Mouse (Mus musculus): ENCODE results near the gene Snd1. TPM values are rescaled to one million over a fixed set of nuclear protein-coding genes. Genes with fewer than 3 reads are reported as not detected.
A peak's percentile ranks its signal among the peaks of the same experiment; 100 is the strongest.

Snd1 gene
- polyA plus RNA-seq, 1 experiment from 2014 or later = 128 TPM

DNA sequence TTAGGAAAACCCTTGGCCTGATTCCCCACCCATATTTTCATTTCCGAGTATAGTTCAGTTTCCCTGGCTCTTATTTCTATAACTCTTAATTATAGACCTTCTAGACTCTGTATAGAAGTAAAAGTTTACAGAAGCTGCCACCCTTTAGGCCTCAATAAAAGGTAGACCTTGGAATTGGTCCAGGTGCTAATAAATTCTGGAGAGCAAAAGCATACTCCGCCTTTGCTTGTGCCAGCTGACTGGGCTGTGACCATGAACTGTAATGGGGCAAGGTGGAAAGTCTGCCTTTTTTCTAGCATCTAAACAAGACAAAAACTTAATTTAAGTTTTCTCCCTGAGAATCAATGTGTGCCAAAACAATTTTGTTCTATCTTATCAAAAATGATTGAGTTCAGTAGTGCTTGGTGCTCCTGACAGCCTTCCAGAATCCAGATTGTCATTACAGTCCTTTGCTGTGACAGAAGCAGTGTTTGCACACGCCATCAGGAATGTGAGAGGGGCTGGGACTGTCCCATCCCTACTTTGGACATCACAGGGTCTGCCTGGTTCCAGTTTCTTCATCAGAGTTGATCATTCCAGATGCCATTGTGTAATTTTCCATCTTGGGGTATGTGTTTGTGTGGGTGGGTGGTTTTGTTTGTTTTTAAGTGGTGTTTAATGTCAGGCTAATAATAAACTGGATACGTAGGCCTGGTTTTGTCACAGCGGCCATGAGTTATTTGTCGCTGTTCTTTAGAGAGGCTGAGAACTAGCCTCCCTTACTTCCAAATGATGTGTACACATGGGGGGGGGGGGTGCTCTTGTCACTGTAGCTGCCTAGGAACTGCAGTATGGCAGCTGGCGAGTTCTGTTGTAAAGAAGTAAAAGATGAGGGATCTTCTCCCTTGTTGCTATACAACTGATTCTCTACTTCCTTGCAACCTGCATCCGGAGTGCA lies 206.8 kb downstream of the Snd1 start:
- peaks cover 9% of the 10 kb centered on the region; the same call in 1 of the 2 replicates for H3K4me1 ChIP-seq (replicated peaks; ENCODE audit: control insufficient read depth, insufficient read depth, low read length)
- H3K27me3 ChIP-seq (ENCODE audit: control insufficient read depth, insufficient read depth, low read depth, low read length) = no peaks in the 10 kb centered on the region
- ATAC-seq (ENCODE audit: low read depth) = 0 out of 2 replicates have a peak, but pooled peaks have one; percentile 31
- H3K9ac ChIP-seq (ENCODE audit: low read length) = no peak overlapping the region
- no peaks in the 10 kb centered on the region for H3K9me3 ChIP-seq (ENCODE audit: control insufficient read depth, low read length)
- H3K36me3 ChIP-seq (ENCODE audit: control insufficient read depth, insufficient read depth, low read length) = no peaks in the 10 kb centered on the region
- H3K4me3 ChIP-seq (ENCODE audit: low read length) = no peak overlapping the region
- H3K27ac ChIP-seq (ENCODE audit: low read length) = no peak overlapping the region; the same call in 1 of the 2 replicates
- H3K4me2 ChIP-seq (ENCODE audit: low read depth, low read length) = no peak overlapping the region
- WGBS = 68% methylated on average over 8 of the region's 8 CpGs

DNA sequence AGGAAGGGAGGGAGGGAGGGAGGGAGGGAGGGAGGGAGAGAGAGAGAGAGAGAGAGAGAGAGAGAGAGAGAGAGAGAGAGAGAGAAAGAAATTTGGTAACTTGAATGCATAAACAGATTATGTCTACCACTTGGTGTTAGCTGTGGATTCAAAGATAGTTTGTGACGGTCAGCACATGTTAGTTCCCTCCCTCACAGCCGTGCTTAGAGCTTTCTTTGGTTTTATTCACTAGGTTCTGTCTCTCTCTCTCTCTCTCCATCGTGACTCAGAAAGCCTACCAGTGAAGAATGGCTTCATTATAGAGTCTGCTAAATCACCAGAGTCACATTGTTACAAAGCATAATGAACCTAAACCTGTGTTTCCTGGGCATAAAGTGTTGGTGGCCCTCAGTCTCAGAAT lies 210.1 kb downstream of the Snd1 start:
- 70% methylated on average over 3 of the region's 3 CpGs for WGBS
- Histone ChIP-seq H3K4me2 (ENCODE audit: low read depth, low read length) (no peak overlapping the region), H3K27ac (ENCODE audit: low read length) (no peak overlapping the region), H3K27me3 (ENCODE audit: control insufficient read depth, insufficient read depth, low read depth, low read length) (no peaks in the 10 kb centered on the region), H3K9ac (ENCODE audit: low read length) (no peak overlapping the region), H3K4me3 (ENCODE audit: low read length) (no peak overlapping the region), H3K36me3 (ENCODE audit: control insufficient read depth, insufficient read depth, low read length) (no peaks in the 10 kb centered on the region), H3K9me3 (ENCODE audit: control insufficient read depth, low read length) (no peaks in the 10 kb centered on the region), H3K4me1 (replicated peaks; ENCODE audit: control insufficient read depth, insufficient read depth, low read length) (peaks cover 9% of the 10 kb centered on the region; the same call in 1 of the 2 replicates)
- no peak for ATAC-seq (ENCODE audit: low read depth)

DNA sequence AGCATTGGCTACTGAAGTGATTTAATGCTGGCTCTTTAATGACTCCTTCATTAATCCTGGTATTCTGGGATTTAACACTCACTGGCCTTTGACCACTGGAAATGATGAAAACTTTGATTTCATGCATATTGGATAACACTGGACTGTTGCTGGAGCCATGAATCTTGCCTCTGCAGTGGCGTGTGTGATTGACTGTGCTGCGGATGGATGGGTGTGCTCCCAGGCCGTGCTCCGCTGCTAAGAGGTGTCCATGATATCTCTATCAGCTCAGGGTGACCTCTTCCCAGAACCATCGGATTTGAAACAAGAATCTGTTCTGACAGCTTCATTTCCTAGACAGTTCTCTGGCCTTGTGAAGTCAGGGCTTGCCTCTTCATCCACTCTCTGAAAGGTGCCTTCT lies 210.8 kb downstream of the Snd1 start:
- Histone ChIP-seq H3K27me3 (ENCODE audit: control insufficient read depth, insufficient read depth, low read depth, low read length) (no peaks in the 10 kb centered on the region), H3K27ac (ENCODE audit: low read length) (no peak overlapping the region), H3K4me3 (ENCODE audit: low read length) (no peak overlapping the region), H3K4me1 (replicated peaks; ENCODE audit: control insufficient read depth, insufficient read depth, low read length) (peaks cover 6% of the 10 kb centered on the region; the same call in 1 of the 2 replicates), H3K36me3 (ENCODE audit: control insufficient read depth, insufficient read depth, low read length) (no peaks in the 10 kb centered on the region), H3K9me3 (ENCODE audit: control insufficient read depth, low read length) (no peaks in the 10 kb centered on the region), H3K9ac (ENCODE audit: low read length) (no peak overlapping the region), H3K4me2 (ENCODE audit: low read depth, low read length) (no peak overlapping the region)
- ATAC-seq (ENCODE audit: low read depth) = no peak
- WGBS = 55% methylated on average over 5 of the region's 5 CpGs

DNA sequence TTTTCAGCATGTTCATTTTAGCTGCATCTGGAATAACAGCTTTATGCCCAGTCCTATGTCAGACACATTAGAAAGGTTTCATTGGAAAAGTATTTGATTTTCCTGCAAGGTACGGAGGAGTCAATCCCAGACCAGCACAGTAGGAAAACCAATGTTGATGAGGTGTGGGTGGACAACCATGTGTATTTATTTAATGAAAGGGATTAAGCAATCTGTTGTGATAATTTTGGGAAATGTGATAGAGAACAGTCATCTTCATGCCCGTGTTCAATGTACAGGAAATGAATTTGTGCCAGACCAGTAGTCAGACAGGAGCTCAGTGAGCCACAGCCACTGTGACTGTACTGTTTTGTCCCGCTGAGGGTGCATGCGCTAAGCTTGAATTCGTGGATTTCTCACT lies 212.8 kb downstream of the Snd1 start:
- no peak overlapping the region for H3K4me3 ChIP-seq (ENCODE audit: low read length)
- no peak overlapping the region for H3K27ac ChIP-seq (ENCODE audit: low read length)
- H3K27me3 ChIP-seq (ENCODE audit: control insufficient read depth, insufficient read depth, low read depth, low read length) = no peaks in the 10 kb centered on the region
- ATAC-seq (ENCODE audit: low read depth) = no peak
- H3K4me1 ChIP-seq (replicated peaks; ENCODE audit: control insufficient read depth, insufficient read depth, low read length) = no peaks in the 10 kb centered on the region
- no peak overlapping the region for H3K4me2 ChIP-seq (ENCODE audit: low read depth, low read length)
- WGBS = 78% methylated on average over 5 of the region's 5 CpGs
- H3K36me3 ChIP-seq (ENCODE audit: control insufficient read depth, insufficient read depth, low read length) = no peaks in the 10 kb centered on the region
- H3K9me3 ChIP-seq (ENCODE audit: control insufficient read depth, low read length) = no peaks in the 10 kb centered on the region
- H3K9ac ChIP-seq (ENCODE audit: low read length) = no peak overlapping the region

DNA sequence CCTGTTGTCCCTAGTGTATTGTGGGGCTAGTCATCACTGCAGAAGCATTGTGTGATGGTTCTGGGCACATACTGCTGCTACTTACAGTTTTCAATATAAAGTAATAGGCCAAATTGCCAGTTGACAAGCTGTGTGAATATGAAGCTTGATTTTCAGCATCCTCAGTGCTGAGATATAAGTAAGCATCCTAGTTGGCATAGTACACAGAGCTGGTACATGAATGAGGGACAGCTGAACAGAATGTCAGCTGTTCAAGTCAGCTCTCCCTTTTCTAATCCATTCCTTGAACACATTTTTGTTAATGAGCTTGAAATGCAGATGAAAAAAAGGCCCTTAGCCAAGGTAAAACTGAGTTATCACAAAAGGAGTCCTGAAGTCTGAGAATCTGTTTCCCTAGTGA lies 217.7 kb downstream of the Snd1 start:
- no peaks in the 10 kb centered on the region for H3K36me3 ChIP-seq (ENCODE audit: control insufficient read depth, insufficient read depth, low read length)
- H3K9ac ChIP-seq (ENCODE audit: low read length) = no peak overlapping the region
- H3K4me1 ChIP-seq (replicated peaks; ENCODE audit: control insufficient read depth, insufficient read depth, low read length) = no peaks in the 10 kb centered on the region
- no peaks in the 10 kb centered on the region for H3K9me3 ChIP-seq (ENCODE audit: control insufficient read depth, low read length)
- H3K27ac ChIP-seq (ENCODE audit: low read length) = no peak overlapping the region
- H3K27me3 ChIP-seq (ENCODE audit: control insufficient read depth, insufficient read depth, low read depth, low read length) = no peaks in the 10 kb centered on the region
- H3K4me3 ChIP-seq (ENCODE audit: low read length) = no peak overlapping the region
- no peak for ATAC-seq (ENCODE audit: low read depth)
- H3K4me2 ChIP-seq (ENCODE audit: low read depth, low read length) = no peak overlapping the region

DNA sequence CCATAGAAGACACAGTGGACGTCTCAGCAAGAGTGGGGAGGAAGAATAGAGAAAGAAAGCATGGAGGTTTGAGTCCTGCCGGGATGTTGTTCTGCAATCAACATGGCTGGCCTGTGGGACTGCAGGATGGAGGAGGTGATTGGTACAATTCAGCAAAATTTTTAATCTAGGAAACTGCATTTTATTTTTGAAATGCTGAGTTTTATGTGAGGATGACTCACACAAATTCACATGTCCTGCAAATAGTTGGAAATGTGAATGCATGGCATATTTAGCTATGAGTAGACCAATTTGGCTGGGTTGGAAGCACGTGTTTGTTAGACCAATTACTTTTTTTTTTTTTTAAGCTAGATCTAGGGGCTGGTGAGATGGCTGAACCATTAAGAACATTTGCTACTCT lies 222.3 kb downstream of the Snd1 start:
- ATAC-seq (ENCODE audit: low read depth) = no peak

DNA sequence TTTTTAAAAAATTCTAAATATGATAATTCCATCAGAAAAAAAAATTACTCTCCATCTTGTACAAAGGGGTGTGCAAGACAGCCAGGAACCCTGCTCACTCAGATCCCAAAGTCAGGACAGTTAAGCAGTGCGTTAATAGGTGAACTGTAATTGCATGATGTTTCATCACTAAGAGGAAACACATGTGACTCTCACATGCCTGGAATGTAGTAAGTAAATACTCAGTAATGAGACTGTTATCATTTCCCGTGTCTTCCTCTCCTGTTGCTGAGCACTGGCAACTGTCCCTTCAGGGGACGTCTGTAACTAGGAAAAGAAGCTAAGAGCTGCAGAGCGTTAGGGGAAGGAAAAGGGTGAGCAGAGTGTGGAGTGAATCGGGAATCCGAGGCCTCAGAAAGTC lies 229.7 kb downstream of the Snd1 start:
- ATAC-seq (ENCODE audit: low read depth) = no peak
- no peak overlapping the region for H3K4me2 ChIP-seq (ENCODE audit: low read depth, low read length)
- H3K9ac ChIP-seq (ENCODE audit: low read length) = no peak overlapping the region
- peaks cover 2% of the 10 kb centered on the region; the same call in 1 of the 2 replicates for H3K36me3 ChIP-seq (ENCODE audit: control insufficient read depth, insufficient read depth, low read length)
- H3K4me1 ChIP-seq (replicated peaks; ENCODE audit: control insufficient read depth, insufficient read depth, low read length) = peaks cover 21% of the 10 kb centered on the region
- WGBS = 18% methylated on average over 6 of the region's 6 CpGs
- no peaks in the 10 kb centered on the region for H3K9me3 ChIP-seq (ENCODE audit: control insufficient read depth, low read length)
- H3K27ac ChIP-seq (ENCODE audit: low read length) = no peak overlapping the region
- H3K27me3 ChIP-seq (ENCODE audit: control insufficient read depth, insufficient read depth, low read depth, low read length) = no peaks in the 10 kb centered on the region
- no peak overlapping the region for H3K4me3 ChIP-seq (ENCODE audit: low read length)

More for the DNA sequence above, 222.3 kb downstream of the Snd1 start:
- no peaks in the 10 kb centered on the region for H3K9me3 ChIP-seq (ENCODE audit: control insufficient read depth, low read length)
- no peaks in the 10 kb centered on the region for H3K4me1 ChIP-seq (replicated peaks; ENCODE audit: control insufficient read depth, insufficient read depth, low read length)
- H3K27ac ChIP-seq (ENCODE audit: low read length) = no peak overlapping the region
- H3K4me2 ChIP-seq (ENCODE audit: low read depth, low read length) = no peak overlapping the region
- H3K4me3 ChIP-seq (ENCODE audit: low read length) = no peak overlapping the region
- 84% methylated on average over 3 of the region's 3 CpGs for whole genome bisulfite sequencing
- no peaks in the 10 kb centered on the region; the same call in 1 of the 2 replicates for H3K36me3 ChIP-seq (ENCODE audit: control insufficient read depth, insufficient read depth, low read length)
- H3K9ac ChIP-seq (ENCODE audit: low read length) = no peak overlapping the region
- no peaks in the 10 kb centered on the region for H3K27me3 ChIP-seq (ENCODE audit: control insufficient read depth, insufficient read depth, low read depth, low read length)

DNA sequence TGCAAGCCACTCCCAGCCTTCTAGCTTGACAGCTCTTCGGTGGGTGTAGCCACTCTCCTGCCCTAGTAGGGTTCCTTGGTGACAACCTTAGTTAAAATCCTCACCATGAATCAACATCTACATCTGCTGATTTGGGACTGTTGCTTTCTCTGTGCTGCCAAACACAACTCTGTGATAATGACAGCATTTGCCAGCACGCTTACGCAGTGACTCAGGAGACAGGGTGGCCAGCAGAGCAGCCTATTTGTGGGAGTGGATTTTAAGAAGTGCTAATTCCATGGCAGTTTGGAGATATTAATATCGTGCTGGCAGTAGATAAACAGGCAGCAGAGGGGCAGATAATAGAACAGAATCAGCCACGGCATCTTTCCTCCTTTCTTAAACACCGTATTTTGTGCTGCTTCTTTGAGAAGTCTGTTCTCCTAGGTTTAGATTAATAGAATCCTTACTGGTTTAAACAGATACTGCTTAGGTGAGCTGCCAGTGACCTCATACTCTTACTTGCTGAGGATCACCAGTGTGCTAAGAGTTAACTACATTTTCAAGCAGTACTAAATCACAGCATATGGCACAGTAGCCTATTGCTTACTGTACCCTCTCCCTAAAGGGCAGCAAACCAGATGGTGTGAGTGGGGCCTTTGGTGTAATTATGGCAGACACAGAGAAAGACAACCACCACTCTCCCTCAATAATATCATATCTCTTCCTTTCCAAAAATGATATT lies 230.6 kb downstream of the Snd1 start:
- 60% methylated on average over 6 of the region's 6 CpGs for WGBS

More for the DNA sequence above, 230.6 kb downstream of the Snd1 start:
- H3K9me3 ChIP-seq (ENCODE audit: control insufficient read depth, low read length) = no peaks in the 10 kb centered on the region
- H3K9ac ChIP-seq (ENCODE audit: low read length) = no peak overlapping the region
- no peaks in the 10 kb centered on the region for H3K27me3 ChIP-seq (ENCODE audit: control insufficient read depth, insufficient read depth, low read depth, low read length)
- H3K4me3 ChIP-seq (ENCODE audit: low read length) = no peak overlapping the region
- no peak overlapping the region for H3K27ac ChIP-seq (ENCODE audit: low read length)
- ATAC-seq (ENCODE audit: low read depth) = peak; percentile 26; the same call in 1 of the 2 replicates
- peaks cover 2% of the 10 kb centered on the region; the same call in 1 of the 2 replicates for H3K36me3 ChIP-seq (ENCODE audit: control insufficient read depth, insufficient read depth, low read length)
- no peak overlapping the region for H3K4me2 ChIP-seq (ENCODE audit: low read depth, low read length)
- peaks cover 21% of the 10 kb centered on the region for H3K4me1 ChIP-seq (replicated peaks; ENCODE audit: control insufficient read depth, insufficient read depth, low read length)
